Mouse (Mus musculus) layer of hippocampus, adult 2 months (tissue): ENCODE results near the gene Plekha3. TPM values are rescaled to one million over a fixed set of nuclear protein-coding genes. Genes with fewer than 3 reads are reported as not detected.
A peak's percentile ranks its signal among the peaks of the same experiment; 100 is the strongest.

Source experiments
- DNase-seq, 2 experiments: peaks; one replicate each; pipeline ENCODE4 v3.0.0; 2022; ENCODE audit warnings: low spot score in 2 of 2
- H3K27ac ChIP-seq: fragments of 200-600 bp; 2 replicates; pipeline ENCODE4 v1.8.1; 2022
- H3K4me3 ChIP-seq: fragments of 200-600 bp; 2 replicates; pipeline ENCODE4 v1.8.1; 2022; ENCODE audit warnings: mild to moderate bottlenecking
- CTCF ChIP-seq: fragments of 200-600 bp; conservative IDR thresholded peaks from 2 replicates; pipeline ENCODE4 v1.8.1; 2022; ENCODE audit warnings: antibody characterized with exemption, mild to moderate bottlenecking, moderate library complexity
- total RNA-seq, 2 experiments: library from RNA; stranded (reverse); gene quantifications; 2 replicates each; pipeline ENCODE4 v1.2.3; 2021

Plekha3 gene
- total RNA-seq, 2 experiments from 2014 or later, result 43.9 to 48.0 TPM

GRCm38 (mm10) chr2:76659419-76659818, 15.7 kb upstream of the Plekha3 start:
- no peak overlapping the region for H3K4me3 ChIP-seq
- DNase-seq, result no peak
- no peak for TF ChIP-seq CTCF

GRCm38 (mm10) chr2:76665531-76665930, 9.6 kb upstream of the Plekha3 start:
- no peak for DNase-seq
- no peak overlapping the region for H3K4me3 ChIP-seq
- no peak for TF ChIP-seq CTCF
- H3K27ac ChIP-seq, result no peak overlapping the region

More at GRCm38 (mm10) chr2:76659419-76659818, 15.7 kb upstream of the Plekha3 start:
- H3K27ac ChIP-seq, result no peak overlapping the region

DNA sequence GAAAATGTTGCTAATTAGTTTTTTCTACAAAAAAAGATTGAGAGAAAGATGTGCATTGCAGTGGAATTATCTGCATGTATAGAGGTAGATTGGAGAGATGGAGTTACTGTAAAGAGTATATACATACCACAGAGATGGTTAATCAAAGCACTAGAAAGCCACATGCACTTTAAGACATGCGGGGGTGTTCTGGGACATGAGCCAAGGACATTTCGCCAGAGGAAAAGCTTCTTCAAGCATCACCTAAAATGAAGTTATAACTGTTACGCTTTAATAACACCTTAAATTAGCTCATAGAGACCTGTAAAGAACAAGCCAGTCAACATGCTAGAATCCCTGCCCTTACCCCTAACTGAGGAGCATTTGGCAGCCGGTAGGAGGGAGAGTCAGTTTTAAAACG, 7.9 kb upstream of the Plekha3 start:
- TF ChIP-seq CTCF, result no peak
- DNase-seq, result no peak
- H3K4me3 ChIP-seq, result no peak overlapping the region

DNA sequence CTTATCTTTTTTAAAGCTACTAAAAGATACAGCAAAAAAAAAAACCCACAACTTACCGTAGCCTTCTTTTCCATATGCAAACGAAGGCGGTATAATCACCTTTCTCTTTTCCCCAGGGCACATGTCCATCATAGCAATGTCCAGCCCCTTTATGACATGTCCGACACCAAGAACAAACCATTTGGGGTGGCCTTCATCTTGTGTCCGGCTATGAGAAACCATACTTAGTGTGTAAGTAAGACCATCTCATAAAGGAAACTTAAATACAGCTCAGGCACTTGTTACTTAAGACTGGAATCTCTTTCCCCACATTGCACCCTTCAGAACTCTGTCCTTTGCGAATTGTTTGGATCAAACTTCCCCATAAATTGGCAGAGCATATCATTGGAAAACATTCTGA, 3.4 kb upstream of the Plekha3 start:
- TF ChIP-seq CTCF, result no peak
- no peak for DNase-seq
- peak overlapping the region; percentile 77; the same call in 1 of the 2 replicates for H3K27ac ChIP-seq
- H3K4me3 ChIP-seq, result peak overlapping the region; percentile 65

More for the DNA sequence above, 7.9 kb upstream of the Plekha3 start:
- no peak overlapping the region for H3K27ac ChIP-seq

GRCm38 (mm10) chr2:76672134-76672745, 2.8 kb upstream of the Plekha3 start:
- Histone ChIP-seq H3K4me3 (peak overlapping the region; percentile 65), H3K27ac (peak overlapping the region; percentile 77)
- TF ChIP-seq CTCF, result no peak
- no peak for DNase-seq

- no peak for TF ChIP-seq CTCF
- DNase-seq, result peak; percentile 89
- Histone ChIP-seq H3K4me3 (peak within 1 kb of the TSS; percentile 65), H3K27ac (peak within 1 kb of the TSS; percentile 77)
Measured at GRCm38 (mm10) chr2:76672966-76673392, 2.1 kb upstream of the Plekha3 start, which contains the start of gene Fkbp7. TSS of gene Fkbp7 (minus strand) at chr2:76673116.

- TF ChIP-seq CTCF, result peak; percentile 61
- no peak for DNase-seq
- Histone ChIP-seq H3K27ac (peak overlapping the region; percentile 77), H3K4me3 (peak overlapping the region; percentile 65)
Measured at GRCm38 (mm10) chr2:76673472-76674081, 1.5 kb upstream of the Plekha3 start.

- peak overlapping the region; percentile 90 for H3K27ac ChIP-seq
- peak overlapping the region; percentile 84 for H3K4me3 ChIP-seq
- TF ChIP-seq CTCF, result no peak
- DNase-seq, result no peak
Measured at GRCm38 (mm10) chr2:76675451-76675850, 370 bp downstream of the Plekha3 start.

DNA sequence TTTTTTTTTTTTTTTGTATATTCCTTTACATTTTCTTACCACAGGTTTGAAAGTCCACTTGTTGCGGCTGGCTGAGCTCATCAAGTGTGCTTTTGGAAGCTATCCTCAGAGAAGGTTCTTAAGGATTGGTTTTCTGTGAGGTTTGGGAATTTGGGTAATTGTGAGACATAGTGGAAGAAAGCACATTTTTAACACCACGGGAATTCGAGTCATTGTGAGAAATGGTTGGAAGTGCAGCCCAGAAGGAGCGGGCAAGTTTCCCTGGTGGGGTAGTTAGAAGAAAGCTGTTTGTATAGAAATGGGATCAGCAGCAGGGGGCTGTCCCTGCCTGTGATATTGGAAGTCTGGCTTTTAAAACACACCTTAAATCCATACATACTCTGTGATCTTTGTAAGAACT, 868 bp downstream of the Plekha3 start:
- Histone ChIP-seq H3K4me3 (peak overlapping the region; percentile 84), H3K27ac (0 out of 2 replicates have a peak overlapping the region, but pooled peaks have one; percentile 90)
- no peak for DNase-seq
- no peak for TF ChIP-seq CTCF

DNA sequence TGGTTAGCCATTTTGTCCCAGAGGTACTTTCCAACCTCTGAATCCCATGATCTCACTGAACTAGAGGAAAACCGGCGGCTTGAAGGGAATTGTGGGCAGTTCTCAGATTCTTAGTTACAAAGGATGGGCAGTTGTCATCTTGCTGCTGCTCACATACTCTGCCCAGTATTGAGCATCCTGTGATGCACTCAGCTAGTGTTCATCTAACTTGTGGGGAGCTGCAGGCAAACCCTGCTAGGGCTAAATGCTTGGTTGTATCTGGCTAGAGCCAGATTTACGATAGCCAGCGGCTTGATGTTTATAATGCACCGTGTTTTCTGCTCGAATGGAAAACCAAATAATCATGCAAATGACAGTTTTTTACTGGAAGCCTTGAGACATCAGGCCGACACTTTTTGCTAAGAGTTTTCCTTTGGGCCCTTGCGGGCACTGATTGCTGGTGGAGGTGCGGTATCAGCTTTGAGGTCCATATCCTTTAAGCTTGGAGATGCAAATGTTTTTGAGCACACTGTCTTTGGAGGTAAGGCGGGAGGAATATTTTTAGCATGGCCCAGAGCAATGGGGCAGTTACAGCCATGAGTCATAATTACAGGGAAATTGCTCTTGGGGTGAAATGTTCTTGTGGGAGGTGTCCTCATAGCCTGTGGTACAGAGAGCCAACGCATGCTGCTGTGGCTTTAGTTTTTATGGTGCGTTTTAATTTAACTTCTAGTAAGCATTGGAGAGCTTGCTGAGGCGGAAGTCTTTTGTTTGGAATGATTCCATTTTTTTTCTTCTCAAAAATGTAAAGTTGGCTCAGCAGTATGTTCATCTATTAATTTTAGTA, 1.5 kb downstream of the Plekha3 start:
- peak overlapping the region; percentile 84 for H3K4me3 ChIP-seq
- TF ChIP-seq CTCF, result no peak
- no peak overlapping the region for H3K27ac ChIP-seq

DNA sequence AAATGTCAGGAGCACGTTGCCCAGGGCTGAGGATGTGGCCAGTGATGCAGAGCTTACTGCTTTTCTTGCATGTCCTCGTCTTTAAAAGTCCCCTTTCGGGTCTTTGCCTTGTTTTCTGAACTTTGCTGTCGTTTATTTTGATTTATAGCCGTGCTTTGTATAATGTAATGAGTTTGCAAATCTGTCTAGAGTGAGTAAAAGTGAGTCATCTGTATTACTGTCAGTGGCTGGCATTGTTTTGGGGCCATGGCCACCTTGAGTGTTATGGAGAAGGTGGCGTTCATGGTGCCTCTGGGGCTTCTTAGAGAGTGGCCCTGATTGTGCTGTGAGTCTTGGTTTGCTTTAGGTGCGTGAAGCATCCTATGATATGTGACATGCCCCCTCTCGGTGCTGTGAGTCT, 7.2 kb downstream of the Plekha3 start:
- Histone ChIP-seq H3K4me3 (no peak overlapping the region), H3K27ac (no peak overlapping the region)
- no peak for DNase-seq
- TF ChIP-seq CTCF, result no peak

More for the DNA sequence above, 1.5 kb downstream of the Plekha3 start:
- DNase-seq, result no peak

DNA sequence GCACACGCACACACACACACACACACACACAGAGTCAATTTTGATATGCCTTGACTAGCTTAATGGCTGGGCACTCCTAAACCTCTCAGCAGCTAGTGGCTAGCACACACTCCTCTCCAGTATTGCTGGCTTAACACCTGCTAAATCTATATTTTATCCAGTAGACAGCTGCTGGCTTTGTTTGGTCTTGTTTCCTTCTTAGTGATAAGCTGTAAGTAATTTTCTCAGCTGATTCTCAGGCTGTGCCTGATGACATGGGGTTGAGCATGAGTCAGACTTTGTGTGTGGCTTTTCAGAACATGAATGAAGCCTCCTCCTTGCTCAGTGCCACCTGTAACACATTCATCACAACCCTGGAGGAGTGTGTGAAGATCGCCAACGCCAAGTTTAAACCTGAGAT, 11.9 kb downstream of the Plekha3 start:
- no peak overlapping the region for H3K27ac ChIP-seq
- DNase-seq, result no peak
- TF ChIP-seq CTCF, result no peak
- H3K4me3 ChIP-seq, result no peak overlapping the region

DNA sequence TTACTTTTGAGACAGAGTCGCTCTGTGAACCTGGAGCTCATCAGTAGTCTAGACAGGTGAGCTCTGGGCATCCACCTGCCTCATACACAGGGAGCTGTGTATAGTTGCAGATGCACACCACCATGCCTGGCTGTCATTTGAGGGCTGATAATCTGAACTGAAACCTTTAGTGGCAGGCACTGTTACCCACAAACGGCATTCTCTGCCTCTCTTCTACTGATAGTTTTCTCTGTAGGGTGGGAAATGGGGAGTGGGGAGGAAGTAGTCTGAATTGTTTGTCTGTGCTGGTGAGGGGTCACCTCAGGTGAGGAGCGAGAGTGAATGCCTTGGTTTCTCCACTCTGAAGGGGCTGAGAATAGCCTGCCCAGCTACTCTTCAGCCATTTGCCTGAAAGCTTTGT, 12.5 kb downstream of the Plekha3 start:
- no peak for TF ChIP-seq CTCF
- DNase-seq, result no peak
- Histone ChIP-seq H3K4me3 (no peak overlapping the region), H3K27ac (no peak overlapping the region)
